Mouse (Mus musculus): ENCODE data around the gene Olfr73.
"Not testable (repeated sequence)": the region's sequence is repeated elsewhere in the genome, so short reads cannot be mapped to it uniquely, and the experiment has no call there.

The Olfr73 gene

DNA sequence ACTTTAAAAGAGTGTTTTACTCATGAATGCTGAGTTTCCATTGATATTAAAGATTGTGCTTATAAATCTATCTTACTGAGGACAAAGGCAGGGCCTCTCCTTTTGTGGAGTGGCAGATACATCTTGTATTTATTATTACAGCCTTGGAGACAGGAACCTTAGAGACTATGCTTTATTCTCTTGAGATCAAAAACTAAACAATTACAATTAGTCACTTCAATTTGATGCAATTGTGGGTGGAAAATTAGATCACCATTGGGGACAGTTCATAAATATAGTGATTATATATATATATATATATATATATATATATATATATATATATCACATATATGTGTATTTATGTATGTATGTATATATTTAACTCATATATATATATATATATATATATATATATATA is at the start of gene Olfr73:
Gene Olfr73 (minus strand): TSS at position 101 of the 400 bp plus-strand sequence.
- Histone ChIP-seq H3K4me3 (replicated peaks; ENCODE audit: low read length) (no peak within 1 kb of the TSS), H3K4me1 (replicated peaks; ENCODE audit: low read depth, low read length) (no peaks in the 10 kb centered on the region), H3K27me3 (ENCODE audit: insufficient read depth, low read length) (no peaks in the 10 kb centered on the region), H3K36me3 (ENCODE audit: insufficient read depth, low read length) (no peaks in the 10 kb centered on the region), H3K9me3 (ENCODE audit: low read length) (no peaks in the 10 kb centered on the region)
- TF ChIP-seq CTCF (conservative IDR thresholded peaks at IDR 0.05; ENCODE audit: low read length): no peak
- no peak for TF ChIP-seq POU5F1 (IDR thresholded peaks at IDR 0.05; ENCODE audit: borderline replicate concordance, low read length)
- no peak for TF ChIP-seq NANOG (IDR thresholded peaks at IDR 0.05; ENCODE audit: borderline replicate concordance, low read length)

DNA sequence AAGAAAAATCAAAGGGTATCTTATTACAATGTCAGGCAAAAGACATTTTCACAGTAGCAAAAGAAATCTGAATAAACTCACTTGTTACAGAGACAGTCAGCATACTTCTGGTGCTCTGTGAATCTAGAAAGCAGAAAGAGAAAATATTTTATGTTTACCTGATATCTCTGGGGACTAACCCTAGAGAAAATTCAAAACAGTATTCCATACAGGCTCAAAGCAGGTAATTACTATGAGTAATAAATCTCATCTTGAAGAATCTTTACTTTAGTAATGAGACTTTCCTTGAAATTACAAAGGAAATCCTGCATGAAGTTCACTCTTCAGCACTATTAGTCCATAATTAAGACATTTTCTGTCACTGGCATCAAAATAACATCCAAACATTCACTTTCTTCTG is 34.2 kb upstream of the Olfr73 start, which contains the start of gene Olfr1163:
Gene Olfr1163 (minus strand): TSS at position 101 of the 400 bp plus-strand sequence.
- Histone ChIP-seq H3K4me3 (replicated peaks; ENCODE audit: low read length) (no peak within 1 kb of the TSS), H3K36me3 (ENCODE audit: insufficient read depth, low read length) (no peaks in the 10 kb centered on the region), H3K27me3 (ENCODE audit: insufficient read depth, low read length) (no peaks in the 10 kb centered on the region), H3K9me3 (ENCODE audit: low read length) (no peaks in the 10 kb centered on the region), H3K4me1 (replicated peaks; ENCODE audit: low read depth, low read length) (no peaks in the 10 kb centered on the region)
- TF ChIP-seq POU5F1 (IDR thresholded peaks at IDR 0.05; ENCODE audit: borderline replicate concordance, low read length) (no peak), CTCF (conservative IDR thresholded peaks at IDR 0.05; ENCODE audit: low read length) (no peak), NANOG (IDR thresholded peaks at IDR 0.05; ENCODE audit: borderline replicate concordance, low read length) (no peak)

GRCm38 (mm10) chr2:88063587-88063986 is 26.1 kb upstream of the Olfr73 start:
- Histone ChIP-seq H3K4me1 (replicated peaks; ENCODE audit: low read depth, low read length) (no peaks in the 10 kb centered on the region), H3K36me3 (ENCODE audit: insufficient read depth, low read length) (no peaks in the 10 kb centered on the region), H3K27me3 (ENCODE audit: insufficient read depth, low read length) (no peaks in the 10 kb centered on the region), H3K4me3 (replicated peaks; ENCODE audit: low read length) (no peak overlapping the region), H3K9me3 (ENCODE audit: low read length) (peaks cover 32% of the 10 kb centered on the region)
- TF ChIP-seq NANOG (IDR thresholded peaks at IDR 0.05; ENCODE audit: borderline replicate concordance, low read length): peak; percentile 53
- TF ChIP-seq POU5F1 (IDR thresholded peaks at IDR 0.05; ENCODE audit: borderline replicate concordance, low read length): no peak
- TF ChIP-seq CTCF (conservative IDR thresholded peaks at IDR 0.05; ENCODE audit: low read length): no peak

- Histone ChIP-seq H3K36me3 (ENCODE audit: insufficient read depth, low read length) (no peaks in the 10 kb centered on the region), H3K4me3 (replicated peaks; ENCODE audit: low read length) (no peak within 1 kb of the TSS), H3K27me3 (ENCODE audit: insufficient read depth, low read length) (no peaks in the 10 kb centered on the region), H3K9me3 (ENCODE audit: low read length) (no peaks in the 10 kb centered on the region), H3K4me1 (replicated peaks; ENCODE audit: low read depth, low read length) (no peaks in the 10 kb centered on the region)
- TF ChIP-seq NANOG (IDR thresholded peaks at IDR 0.05; ENCODE audit: borderline replicate concordance, low read length) (no peak), CTCF (conservative IDR thresholded peaks at IDR 0.05; ENCODE audit: low read length) (no peak), POU5F1 (IDR thresholded peaks at IDR 0.05; ENCODE audit: borderline replicate concordance, low read length) (no peak)
Observed at GRCm38 (mm10) chr2:88051029-88051428, 13.5 kb upstream of the Olfr73 start, which contains the start of gene Olfr1162. Olfr1162 (minus strand) TSS chr2:88051129.

GRCm38 (mm10) chr2:88022474-88022873 is 15.0 kb downstream of the Olfr73 start, which contains the start of gene Olfr1161:
Olfr1161 (plus strand) TSS chr2:88022774.
- not testable (repeated sequence) for H3K27me3 ChIP-seq (ENCODE audit: insufficient read depth, low read length); H3K36me3 ChIP-seq (ENCODE audit: insufficient read depth, low read length); H3K4me1 ChIP-seq (replicated peaks; ENCODE audit: low read depth, low read length); H3K9me3 ChIP-seq (ENCODE audit: low read length); H3K4me3 ChIP-seq (replicated peaks; ENCODE audit: low read length)

GRCm38 (mm10) chr2:88007515-88008318 is 29.8 kb downstream of the Olfr73 start, which contains the start of gene Olfr1160:
Olfr1160 (minus strand) TSS chr2:88008268.
- TF ChIP-seq POU5F1 (IDR thresholded peaks at IDR 0.05; ENCODE audit: borderline replicate concordance, low read length): no peak
- no peak for TF ChIP-seq NANOG (IDR thresholded peaks at IDR 0.05; ENCODE audit: borderline replicate concordance, low read length)
- no peak for TF ChIP-seq CTCF (conservative IDR thresholded peaks at IDR 0.05; ENCODE audit: low read length)
- Histone ChIP-seq H3K4me1 (replicated peaks; ENCODE audit: low read depth, low read length) (no peaks in the 10 kb centered on the region), H3K27me3 (ENCODE audit: insufficient read depth, low read length) (no peaks in the 10 kb centered on the region), H3K9me3 (ENCODE audit: low read length) (no peaks in the 10 kb centered on the region), H3K4me3 (replicated peaks; ENCODE audit: low read length) (no peak within 1 kb of the TSS), H3K36me3 (ENCODE audit: insufficient read depth, low read length) (no peaks in the 10 kb centered on the region)

- H3K4me3 ChIP-seq (replicated peaks; ENCODE audit: low read length): no peak within 1 kb of the TSS
- H3K4me1 ChIP-seq (replicated peaks; ENCODE audit: low read depth, low read length): no peaks in the 10 kb centered on the region
- no peaks in the 10 kb centered on the region for H3K36me3 ChIP-seq (ENCODE audit: insufficient read depth, low read length)
- H3K27me3 ChIP-seq (ENCODE audit: insufficient read depth, low read length): no peaks in the 10 kb centered on the region
- TF ChIP-seq NANOG (IDR thresholded peaks at IDR 0.05; ENCODE audit: borderline replicate concordance, low read length): no peak
- no peak for TF ChIP-seq CTCF (conservative IDR thresholded peaks at IDR 0.05; ENCODE audit: low read length)
- TF ChIP-seq POU5F1 (IDR thresholded peaks at IDR 0.05; ENCODE audit: borderline replicate concordance, low read length): no peak
- no peaks in the 10 kb centered on the region for H3K9me3 ChIP-seq (ENCODE audit: low read length)
Observed at GRCm38 (mm10) chr2:87989813-87990212, 47.7 kb downstream of the Olfr73 start, which contains the start of gene Olfr1158. Olfr1158 (plus strand) TSS chr2:87990113.

Data from E14TG2a.4 (cell line).